Mouse (Mus musculus): Measurements from ENCODE around the gene Klrb1b.
A peak's percentile ranks its signal among the peaks of the same experiment; 100 is the strongest.
"Not testable (repeated sequence)": the region's sequence is repeated elsewhere in the genome, so short reads cannot be mapped to it uniquely, and the experiment has no call there.

Gene Klrb1b

DNA sequence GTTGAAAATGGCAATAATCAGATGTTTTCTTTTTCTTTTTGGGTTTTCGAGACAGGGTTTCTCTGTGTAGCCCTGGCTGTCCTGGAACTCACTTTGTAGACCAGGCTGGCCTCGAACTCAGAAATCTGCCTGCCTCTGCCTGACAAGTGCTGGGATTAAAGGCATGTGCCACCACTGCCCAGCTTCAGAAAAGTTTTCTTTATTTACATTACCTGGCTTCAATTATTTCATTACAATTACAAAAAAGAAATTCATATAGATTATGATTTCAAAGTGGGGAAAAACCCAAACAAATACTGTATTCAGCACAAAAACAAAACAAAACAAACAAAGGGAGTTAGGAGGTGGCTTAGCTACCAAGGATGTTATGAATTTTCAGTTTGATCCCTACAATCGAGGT, 14.5 kb upstream of the Klrb1b start:
- not testable (repeated sequence) for DNase-seq

DNA sequence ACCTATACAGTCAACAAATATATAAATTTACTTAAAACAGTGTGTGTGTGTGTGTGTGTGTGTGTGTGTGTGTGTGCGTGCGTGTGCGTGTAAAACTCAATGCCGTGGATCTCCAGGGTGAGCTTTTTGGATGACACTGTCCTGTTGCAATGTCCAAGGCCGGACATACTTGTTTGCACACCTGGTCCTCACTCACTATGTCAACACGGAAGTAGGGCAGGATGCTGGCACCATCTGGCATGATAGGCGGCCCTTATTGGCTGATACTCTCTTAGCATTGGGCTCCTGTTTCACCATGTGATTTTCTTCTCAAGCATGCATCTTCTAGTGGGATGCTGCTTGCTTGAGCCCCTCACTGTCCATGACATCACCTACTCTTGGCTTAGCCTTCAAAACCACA, 13.8 kb upstream of the Klrb1b start:
- peak; percentile 42 for DNase-seq

DNA sequence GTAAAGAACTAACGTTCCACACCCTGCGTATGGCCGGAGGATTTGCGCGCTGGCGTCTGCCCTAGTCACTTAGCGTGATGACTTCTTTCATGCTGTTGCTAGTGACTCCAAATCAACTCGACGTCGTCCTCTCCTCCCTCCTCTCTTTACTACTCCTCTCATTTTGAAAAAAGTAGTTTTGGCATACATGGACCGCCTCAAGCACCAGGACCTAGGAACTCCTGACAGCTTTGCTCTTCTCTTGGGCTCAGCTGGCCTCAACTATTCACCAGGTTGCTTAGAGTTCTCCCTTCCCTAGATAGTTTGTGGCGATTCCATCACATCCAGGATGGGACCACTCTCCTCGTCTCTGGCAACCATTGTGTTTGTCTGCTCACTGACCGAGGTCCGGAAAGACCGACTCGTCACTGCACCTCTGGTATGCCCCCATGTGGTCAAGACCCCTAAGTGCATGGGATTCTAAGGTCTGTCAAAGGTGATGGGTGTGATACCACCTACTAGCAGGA, 13.2 kb upstream of the Klrb1b start:
- peak; percentile 91 for DNase-seq

DNA sequence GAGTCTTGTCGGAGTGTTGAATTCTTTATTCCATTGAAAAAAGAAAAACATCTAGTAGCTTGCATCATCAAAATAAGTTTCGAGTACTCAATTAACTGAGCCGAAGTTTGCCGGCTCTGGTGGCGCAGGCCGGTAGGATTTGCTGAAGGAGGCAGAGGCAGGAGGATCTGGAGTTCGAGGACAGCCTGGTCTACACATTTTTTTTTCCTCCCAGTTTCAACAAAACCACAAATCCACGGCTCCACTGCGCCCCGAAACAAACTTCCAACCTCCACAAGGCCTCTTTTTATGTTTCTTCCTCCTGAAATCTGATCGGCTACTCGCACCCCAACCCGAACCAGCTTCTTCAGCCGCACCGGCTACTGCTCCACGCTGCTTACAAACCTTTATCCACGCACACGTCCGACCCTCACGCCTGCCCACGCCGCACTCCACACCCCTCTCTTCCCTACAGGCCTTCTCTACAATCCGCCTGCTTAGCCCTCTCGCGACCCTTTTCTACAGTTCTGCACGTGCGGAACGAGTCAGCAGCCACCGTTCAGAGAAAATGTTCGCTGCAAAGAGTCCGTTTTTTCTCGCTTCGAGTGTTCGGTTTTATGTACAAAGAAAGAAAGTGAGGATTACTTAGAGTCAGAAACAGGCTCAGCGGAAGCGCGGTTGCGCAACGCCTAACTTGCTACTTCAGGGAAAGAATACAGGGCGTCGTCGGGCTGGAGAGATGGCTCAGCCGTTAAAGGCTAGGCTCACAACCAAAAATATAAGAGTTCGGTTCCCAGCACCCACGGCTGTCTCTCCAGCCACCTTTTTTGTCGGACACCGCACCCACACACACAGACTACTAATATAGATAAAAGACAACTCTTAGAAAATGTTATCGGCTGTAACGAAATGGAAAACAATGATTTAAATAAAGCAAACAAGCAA, 12.5 kb upstream of the Klrb1b start:
- DNase-seq, result peak; percentile 88

DNA sequence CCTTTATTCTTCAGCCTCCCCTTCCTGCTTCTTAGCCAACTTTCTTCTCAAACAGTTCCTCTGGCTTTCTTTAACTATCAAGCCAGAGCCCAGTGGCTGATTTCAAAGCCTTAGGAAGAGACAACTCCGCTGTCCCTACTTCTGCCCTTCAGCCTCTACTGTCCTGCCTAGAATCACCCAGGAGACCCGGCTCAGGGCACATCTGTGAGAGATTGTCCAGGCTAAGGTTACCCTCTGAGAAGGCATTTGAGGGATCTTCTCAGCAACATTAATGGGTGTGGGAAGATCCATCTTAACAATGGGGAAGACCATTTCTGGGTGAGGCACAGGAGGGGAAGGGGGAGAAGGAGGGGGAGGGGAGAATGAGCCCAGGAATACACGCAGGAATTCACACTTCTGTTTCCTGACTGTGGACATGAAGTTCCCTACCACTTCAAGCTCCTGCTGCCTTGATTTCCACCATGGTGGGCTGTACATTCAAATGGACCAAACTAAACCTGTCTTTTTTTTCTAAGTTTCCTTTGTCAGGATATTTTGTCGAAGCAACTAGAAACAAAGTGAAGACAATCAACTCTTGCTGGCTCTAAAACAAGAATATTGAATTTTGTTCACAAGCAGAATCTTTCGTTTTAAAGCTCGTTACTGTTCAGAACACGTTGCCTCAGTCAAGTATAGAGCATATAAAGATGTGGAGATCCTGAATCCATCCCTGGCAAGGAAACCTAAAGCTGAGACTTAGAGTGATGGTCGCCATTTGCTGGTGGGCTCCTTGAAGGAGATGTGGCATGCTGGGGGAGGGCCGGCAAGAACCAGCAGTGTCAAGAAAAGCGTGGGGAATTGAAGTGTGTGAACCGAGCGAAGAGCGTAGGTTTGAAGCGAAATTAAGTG, 11.6 kb upstream of the Klrb1b start:
- DNase-seq, result peak; percentile 29

DNA sequence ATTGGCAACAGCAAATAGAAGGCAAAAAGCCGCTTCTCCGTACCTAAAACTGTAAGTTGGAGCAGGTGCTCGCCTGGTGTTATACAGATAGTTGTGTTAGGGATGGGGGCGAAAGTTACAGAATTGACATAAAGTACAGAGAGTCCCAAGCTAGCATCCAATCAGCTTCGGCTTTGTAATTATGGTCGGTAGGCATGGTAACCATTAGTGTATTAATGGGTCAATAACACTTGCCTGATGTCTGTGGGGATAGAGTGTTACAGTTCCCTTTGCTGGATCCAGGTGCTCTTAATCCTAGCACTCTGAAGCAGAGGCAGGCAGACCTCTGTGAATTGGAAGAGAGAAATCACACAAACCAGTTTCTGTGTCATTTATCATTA, 10.8 kb upstream of the Klrb1b start:
- peak; percentile 13 for DNase-seq

DNA sequence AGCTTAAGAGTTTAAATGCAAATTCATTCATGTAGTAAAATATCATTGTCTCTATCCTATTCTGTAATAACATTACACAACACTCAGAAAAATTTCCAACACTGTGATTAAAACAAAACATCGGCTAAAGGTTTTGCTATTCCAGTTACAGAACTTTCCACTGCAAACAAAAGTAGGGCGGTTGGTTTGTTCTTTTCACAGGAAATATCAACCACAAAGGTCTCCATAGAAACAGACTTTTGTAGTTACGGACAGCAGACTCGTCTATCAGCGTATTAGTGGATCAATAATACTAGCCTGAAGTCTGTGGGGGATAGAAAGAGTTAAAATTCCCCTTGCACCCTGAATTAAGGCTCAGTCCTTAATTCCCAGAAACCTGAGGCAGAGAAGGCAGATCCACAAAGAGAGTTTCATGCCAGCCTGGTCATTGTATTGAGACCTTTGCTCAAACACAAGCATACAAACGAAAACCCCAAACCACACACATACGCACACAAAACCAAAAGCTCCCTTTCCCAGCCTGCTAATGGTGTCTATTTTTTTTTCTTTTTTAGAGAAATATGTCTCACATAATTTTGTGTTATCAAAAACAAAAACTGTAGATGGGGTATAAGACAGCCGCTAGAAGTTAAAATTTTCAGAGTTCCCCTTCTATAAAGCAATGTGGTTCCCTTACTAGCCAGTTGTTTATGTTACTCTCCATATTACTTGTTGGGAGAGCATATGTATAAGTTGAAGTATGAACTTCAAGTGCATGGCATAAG, 10.2 kb upstream of the Klrb1b start:
- no peak for DNase-seq

DNA sequence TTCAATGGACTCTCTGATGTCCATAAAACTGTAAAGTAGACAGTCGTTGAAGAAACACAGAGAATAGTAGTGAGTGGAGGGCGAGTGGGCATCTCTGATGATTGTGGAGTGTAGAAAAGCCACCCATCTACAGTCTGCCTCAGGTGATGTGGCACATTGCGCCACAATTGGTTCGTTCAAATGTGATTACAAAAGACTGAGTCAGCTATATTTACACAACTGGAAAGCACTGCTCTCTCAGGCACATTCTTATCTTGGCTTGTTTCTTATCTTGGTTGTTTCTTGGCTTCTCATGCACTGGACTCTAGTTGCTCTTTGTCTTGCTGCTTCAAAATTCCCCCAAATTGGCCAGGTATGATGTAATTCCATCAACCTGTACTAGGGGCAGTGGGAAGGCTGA, 9.4 kb upstream of the Klrb1b start:
- DNase-seq, result peak; percentile 15

DNA sequence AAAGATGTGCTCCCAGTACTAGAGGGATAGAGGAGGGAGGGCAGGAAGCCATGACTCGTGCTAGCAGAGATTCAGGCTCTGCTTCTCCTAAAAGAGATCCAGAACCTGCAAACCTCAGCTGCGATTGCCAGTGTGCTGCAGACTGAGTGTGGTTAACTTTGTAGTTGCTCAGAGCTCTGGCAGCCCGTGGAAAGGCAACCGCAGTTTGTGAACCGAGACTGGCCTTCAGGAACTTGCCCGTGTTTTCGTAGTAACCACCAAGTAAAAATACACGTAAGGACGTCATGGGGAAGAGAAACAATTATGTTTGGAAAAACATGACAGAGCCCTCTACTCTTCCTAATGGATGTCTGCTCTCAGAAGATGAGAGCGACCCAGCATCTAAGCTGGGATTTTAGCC, 6.9 kb upstream of the Klrb1b start:
- peak; percentile 39 for DNase-seq

DNA sequence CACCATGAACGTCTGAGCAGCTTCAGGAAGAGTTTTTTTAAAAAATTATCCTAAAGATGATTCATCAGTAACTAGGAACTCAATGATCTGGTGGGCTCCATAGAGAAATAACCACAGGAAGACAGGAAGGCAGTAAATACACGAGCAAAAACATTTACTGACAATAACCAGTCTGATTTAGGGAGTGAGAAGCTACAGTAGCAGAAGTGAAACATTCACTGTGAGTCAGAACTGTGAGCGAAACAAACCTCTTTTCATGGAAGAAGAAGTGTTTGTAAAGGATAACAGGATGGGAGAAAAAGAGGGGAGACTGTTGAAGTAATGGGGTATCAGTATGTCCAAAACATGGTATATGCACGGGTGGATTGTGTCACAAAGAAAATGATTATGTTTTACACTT, 3.7 kb upstream of the Klrb1b start:
- DNase-seq, result no peak

DNA sequence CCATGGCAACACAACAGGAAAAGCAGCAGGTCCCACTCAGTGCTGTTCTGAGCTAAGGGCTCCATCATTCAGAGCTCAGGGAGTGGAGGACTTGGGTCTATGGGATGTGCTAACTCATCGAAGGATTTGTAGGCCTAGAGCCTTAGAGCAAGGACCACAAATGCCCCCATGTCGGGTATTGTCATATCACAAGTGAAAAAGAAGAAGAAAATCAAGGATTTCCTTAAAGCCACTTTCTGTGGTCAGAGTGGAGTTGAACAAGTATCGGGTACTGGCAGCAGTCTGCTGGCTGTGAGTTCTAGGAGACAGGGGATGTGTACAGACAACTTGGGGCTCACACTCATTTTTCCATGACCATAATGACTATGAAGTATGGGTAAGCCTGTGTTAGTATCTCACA, 650 bp upstream of the Klrb1b start:
- DNase-seq, result no peak

DNA sequence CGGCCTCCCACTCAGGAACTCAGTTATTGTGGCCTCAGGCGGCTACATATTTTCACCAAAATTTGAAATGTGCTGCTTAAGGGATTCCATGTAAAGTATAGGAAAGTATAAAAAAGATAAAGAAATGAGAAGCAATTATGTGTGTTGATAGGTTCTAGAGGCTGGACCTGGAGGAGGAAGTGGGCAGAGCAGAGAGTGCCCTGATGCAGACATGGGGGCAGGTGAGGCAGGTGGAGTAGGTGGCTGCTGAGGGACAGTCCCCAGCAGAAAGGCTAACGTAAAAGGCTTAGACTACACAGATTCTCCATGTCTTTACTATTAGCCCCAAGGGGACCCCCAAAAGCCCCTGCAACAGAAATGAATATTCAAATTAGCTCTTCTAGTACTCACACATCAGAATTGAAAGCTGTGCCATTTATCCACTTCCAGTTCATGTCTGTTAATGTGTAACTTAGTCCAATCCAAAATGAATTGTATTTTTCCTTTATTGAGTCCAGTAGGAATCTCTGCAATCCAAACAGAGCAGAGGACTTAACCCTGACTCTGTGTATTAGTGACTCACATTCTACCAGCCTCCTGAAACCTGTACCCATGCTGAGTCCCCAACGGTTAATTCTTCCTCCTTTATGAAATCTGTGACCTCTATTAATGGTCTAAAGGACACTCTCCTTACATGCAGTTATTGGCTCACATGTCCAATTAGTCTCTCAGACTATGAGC, 7.9 kb downstream of the Klrb1b start:
- DNase-seq, result no peak

DNA sequence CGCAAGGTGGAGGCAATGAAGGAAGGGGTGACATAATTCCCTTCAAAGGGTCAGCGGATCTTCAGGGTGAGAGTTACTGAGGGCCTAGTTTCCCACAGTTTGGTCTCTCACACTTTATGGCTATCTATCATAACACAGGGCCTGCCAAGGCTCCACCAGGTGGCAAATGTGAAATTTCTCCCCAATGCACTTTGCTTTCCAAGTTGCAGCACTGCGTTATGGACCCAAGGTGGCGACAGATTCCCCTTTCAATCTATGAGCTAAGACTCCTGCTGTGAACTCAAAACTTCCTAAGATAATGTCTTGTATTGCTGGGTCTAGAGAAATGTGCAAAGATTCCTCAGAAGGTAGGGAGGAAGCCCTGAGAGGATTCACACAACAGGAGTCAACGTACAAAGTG, 17.6 kb downstream of the Klrb1b start:
- peak; percentile 75 for DNase-seq

DNA sequence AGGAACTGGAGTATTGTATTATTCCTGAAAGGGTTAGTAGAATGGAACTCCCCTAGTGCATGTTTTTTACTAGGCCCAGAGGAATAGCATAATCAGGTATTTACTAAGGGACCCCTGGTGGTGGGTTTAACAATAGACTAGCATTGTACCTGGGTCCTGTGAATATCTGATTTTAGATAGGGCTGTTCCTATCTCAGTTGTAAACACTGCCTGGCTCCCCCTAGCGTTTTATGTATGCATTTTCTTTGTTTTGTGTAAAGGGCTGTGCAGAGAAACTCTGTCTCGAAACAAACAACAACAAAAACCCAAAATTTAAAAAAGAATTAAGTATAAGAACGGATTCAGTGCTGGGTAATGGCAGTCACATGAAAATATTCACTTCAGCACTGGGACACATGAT, 19.1 kb downstream of the Klrb1b start:
- DNase-seq, result no peak

DNA sequence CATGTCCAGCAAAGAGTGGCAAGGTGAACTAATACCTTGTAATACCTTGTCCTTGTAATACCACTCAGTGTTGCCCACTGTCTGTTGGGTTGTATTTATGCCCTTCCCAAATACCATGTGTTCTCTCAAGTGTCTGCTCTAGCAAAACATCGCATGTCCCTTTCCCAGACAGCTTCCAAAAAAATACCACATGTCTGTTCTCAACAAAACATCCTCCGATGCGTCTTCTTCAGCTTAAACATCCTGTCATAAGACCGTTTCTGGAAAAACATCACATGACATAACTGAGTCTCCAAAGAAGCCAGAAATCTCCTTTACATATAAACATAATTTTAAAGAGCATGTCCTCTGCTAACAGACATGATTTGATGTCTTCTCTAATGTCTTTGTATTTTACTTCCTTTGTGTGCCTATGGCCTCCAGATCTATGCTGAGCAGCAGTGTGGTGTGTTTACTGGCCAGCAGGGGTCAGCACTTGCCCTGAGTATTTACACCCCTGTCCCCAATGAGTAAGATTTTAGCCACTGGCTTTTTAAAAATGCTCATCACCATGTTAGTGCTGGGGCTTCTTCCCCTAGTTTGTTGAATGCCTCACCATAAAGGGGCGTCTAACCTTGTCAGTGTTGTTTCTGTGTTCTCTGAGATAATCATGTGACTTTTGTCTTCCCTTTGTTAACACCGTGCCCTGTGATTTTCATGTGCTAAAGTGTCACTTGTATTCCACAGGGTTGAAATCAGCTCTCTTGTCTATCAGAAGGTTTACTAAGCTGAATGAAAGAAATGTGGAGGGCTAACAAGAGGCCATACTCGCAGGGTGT, 21.1 kb downstream of the Klrb1b start:
- peak; percentile 85 for DNase-seq

DNA sequence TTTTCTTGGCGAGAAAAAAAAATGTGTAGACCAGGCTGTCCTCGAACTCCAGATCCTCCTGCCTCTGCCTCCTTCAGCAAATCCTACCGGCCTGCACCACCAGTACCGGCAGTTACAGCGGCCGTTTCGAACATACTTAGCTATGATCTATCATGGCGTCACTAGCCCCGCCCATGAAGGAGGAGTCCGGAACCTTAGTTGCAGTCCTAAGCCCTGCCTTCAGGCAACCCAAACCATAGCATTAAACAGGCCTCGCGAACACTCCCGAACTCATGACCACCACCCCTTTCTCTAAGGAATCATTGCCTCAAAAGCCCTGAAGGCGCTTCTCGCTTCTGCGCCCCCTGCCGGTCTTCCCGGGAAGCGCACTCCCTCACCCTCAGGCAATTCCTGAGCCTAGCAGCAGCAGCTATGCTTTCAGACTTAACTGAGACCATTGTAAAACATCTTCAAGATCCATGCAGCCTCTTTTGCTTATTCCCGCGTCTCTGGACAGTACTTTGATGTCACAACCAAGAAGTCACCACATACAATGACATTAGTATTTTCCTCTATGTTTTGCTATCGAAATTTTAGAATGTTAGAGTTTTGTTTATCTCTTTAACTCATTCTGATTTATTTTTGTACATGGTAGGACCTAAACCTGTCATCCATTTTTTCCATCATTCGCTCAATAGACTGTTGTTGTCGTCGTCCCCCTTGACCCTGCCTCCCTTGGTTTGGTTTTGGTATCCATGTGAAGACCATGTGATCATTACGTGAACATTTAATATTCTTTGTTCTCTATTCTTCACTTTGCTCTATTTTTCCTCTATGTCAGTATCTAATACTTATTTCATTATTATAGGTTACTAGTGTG, 22.9 kb downstream of the Klrb1b start:
- DNase-seq, result peak; percentile 97

DNA sequence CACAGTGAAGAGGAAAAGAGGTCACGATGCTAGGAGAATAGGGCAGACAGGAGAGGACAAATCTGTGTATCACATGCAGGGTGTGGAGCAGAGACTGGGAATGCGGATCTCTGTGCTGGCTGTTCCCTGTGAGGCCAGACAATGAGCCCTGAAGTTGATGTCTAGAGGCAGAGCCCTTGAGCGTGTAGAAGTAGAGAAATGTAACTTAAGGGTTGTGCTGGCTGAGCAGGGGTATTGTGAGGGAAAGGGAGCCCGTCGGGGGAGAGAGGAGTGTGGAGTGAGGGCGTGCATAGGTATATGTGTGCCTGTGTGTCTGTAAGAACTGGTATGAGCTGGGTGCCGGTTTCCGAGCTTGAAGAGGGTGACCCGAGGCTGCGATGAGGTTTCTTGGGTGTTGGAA, 23.6 kb downstream of the Klrb1b start:
- DNase-seq, result no peak

DNA sequence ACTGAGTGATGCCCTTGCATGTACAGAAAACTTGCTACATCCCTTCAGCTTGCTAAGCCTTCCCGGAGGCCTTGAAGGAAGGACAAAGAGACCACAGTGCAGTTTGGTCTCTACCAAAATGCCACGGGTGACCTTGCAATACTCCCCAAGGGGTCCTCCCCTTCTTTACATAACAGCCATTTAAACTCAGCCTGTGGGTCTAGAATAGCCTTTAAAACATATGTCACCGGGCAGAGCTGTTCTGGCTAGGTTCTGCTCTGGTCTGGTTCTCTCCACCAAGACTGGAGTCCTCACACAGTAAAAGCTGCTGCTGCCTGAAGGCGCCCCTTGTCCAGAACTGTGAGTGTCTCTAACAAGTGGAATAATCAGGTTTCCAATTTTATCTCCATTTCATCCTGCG, 25.4 kb downstream of the Klrb1b start:
- not testable (repeated sequence) for DNase-seq

DNA sequence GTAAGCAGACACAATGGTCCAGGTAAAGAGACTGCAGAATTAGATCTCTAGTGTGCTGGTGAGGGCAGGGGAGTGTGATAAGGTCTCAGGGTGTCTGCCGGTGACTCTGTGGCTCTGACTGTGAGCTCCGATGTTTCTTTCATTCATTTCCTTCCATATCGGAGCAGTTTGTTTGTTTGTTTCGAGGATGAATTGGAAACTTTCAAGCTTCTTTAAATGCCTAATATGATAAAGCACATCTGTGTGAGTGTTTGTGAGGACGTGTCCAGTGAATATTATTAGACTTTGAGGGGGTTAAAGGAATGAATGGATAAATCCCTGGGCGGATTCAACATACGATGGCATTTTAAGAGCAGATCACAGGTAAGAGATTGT, 26.2 kb downstream of the Klrb1b start:
- no peak for DNase-seq

DNA sequence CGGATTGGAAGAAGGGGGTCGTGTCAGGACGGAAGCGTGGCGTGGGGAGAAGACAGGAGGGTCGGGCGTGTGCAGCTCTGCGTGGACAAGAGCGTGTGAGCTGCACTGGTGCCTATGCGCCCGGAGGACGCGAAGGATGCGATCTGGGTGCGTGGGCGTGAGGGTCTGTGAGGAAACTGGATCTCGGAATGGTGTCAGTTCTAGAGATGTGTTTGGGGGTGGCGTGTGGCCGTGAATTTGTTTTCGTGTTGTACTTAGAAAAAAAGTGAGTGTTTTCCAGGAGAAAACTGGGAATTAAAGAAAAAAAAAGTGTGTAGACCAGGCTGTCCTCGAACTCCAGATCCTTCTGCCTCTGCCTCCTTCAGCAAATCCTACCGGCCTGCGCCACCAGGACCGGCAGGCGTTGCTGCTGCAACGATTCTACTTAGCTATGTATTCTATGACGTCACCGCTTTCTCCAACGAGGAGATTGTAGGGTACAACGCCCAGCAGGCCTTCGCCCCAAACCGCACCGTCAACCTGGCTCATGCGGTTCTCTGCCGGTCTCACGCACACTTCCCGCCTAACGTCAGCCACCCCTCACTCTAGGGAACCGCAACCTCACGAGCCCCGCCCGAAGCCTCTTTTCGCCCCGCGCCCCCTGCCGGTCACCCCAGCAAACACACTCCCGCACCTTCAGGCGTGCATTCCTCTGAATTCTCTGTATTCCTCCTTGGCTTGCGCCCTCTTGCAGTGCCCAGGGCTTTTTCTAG, 26.8 kb downstream of the Klrb1b start:
- peak; percentile 78 for DNase-seq

Measured in thymus, postnatal 4 days (tissue).